Mouse (Mus musculus) liver (tissue): ENCODE data around the gene Iqgap2.

Source experiments
- DNase-seq: peaks from one replicate; pipeline ENCODE4 v3.0.0-alpha.2; 2020; ENCODE audit warnings: mixed read lengths

The Iqgap2 gene

DNA sequence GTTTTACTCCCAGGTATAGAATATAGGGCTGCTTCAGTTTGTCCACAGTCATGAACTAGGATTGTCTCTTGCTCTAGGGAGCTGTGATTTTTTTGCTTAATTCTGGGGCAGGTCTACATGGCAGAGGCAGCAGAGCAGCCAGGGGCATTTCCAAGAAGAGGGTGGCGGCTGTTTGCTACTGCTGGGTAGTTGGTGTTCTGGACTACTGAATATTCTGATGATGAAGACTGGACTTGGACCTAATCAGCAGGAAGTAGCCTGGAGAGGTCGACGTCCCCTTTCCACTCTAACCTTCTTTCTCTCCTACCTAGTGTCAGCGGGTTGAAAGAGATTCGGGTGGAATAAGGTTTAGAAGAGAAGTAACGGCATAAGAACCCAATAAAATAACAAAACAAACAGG is 9.7 kb downstream of the Iqgap2 start:
- DNase-seq = no peak

DNA sequence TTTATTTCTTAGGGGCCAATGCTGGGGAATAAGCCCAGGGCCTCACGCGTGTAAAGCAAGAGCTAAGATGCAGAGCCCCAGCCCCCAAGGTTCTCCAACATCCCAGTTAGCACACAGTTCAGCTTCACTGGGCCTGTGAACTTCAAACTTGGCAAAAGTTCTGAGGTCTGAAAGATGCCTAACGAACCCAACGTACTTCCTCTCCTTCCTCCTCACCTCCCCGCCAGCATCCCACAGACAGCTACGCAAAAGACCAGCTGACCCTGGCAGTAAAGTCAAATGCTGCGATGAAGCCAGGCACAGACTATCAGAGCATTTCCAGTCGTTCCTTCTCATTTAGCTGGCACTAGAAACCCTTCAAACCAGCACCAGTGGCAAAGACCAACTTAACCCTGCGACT is 10.3 kb downstream of the Iqgap2 start:
- DNase-seq = no peak

DNA sequence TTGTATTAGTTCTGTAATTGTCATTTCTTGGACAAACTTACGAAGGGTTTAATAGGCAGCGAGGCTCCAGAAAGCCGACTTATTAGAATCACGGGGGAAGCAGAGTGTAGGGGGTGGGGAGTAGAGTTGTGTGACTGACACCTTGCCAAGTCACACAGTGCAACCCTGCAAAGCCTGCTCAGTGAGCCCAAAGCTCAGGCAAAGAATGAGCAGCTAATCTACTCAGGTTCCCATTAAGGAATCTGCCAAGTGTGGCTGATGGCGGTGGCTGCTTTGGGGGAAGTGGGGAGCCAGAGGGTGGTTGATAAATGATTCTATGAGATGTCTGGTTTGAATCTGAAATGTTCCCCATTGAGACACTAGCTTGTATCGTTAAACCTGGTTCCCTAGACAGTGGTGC is 11.1 kb downstream of the Iqgap2 start:
- DNase-seq = no peak

DNA sequence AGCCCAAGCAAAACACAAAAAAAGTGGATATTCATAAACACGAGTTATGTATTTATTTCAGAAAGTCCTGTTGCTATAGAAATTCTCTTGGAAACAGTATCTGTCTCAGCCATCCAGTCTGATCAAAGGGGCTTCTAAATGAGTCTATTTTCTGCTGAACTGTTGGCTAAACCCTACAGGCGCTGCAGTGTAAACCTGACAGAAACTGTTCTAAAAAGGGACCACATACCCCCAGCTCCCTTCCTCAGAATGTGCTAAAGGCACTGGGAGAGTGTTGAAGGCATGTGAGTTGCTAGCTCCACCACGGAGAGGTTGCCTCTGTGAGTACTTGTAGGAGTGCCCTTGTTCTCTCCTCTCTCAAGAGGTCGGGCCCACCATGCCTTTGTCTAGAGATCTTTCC is 19.7 kb downstream of the Iqgap2 start:
- DNase-seq = no peak

DNA sequence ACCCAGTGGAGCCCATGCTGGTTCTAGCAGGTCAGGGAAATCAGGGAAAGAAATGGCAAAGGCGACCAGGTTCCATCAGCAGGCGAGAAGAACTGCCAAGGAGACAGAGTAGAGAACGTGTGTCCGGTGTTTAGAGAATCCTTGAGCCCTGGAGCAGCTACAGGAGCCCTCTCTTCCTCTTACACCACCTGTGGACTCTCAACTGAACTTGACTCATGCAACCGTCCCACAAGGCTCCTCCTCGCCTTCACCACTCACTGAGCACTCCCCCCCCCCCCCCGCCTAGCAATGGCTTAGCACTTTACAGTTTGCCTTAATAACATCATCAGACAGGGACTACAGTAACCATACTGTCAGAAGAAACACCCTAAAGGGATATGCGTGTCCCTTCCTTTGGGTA is 21.1 kb downstream of the Iqgap2 start:
- no peak for DNase-seq

DNA sequence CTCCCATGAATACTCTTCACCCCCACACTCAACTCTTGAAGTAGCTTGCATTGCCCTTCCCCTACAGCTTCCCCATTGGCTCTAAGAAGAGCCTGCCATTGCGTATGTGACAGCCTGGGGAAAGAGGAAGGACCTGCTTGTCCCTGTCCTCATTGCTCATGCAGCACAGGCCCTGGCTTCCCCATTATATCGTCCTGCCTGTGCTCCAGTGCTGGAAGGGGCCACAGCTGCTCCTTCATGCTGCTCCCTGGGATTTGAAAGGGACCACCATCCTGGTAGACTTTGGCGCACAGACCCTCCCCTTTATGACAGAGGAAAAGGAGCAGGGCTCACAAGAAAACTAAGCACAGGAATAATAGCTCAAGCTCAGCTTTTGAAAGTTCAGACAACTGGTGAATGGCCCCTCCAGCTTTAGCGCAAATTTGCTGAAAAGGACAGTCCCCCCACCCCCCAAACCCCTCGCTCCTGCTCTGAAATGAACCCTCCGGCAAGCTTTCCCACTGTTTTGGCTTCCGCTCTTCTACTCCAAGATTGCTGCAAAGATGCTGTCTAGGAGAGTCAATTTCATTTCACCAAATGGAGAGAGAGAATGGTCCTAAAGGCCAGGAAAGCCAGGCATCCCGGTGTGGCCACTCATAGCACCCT is 22.7 kb downstream of the Iqgap2 start:
- peak; percentile 15 for DNase-seq

DNA sequence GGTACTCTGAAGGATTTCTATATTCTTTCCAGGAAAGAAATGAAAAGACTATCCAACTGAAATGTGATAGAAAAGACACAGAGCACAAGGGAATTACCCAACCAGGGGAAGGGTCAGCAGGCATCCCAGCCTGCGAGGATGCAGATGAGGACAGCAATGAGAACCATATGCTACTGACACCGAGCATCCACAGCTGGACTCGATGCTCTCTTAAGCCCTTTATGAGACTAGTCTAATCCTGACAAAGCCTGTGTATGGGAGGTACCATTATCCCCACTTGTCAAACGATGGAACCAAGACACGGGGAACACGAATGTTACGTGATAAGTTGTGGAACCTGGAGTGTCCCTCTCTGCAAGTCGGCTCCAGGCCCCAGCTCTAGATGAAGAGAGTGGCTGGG is 29.5 kb downstream of the Iqgap2 start:
- DNase-seq = no peak

DNA sequence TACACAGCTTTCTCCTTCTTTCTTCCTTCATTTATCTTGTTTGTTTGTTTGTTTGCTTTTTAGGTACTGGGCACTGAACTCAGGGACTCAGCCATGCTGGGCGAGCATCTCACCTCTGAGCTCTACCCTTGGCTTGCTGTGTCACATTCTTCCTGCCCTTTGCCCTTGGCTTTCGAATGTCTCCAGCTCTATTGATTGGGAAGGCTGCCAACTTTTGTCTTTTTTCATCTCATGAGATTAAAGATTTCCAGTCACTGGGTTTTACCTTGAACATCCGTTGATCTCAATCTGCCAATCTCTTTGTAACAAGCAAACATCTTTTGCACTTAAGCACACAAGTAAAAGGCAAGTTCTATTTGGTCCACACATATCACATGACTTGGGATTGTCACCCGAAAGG is 32.5 kb downstream of the Iqgap2 start:
- DNase-seq = no peak

DNA sequence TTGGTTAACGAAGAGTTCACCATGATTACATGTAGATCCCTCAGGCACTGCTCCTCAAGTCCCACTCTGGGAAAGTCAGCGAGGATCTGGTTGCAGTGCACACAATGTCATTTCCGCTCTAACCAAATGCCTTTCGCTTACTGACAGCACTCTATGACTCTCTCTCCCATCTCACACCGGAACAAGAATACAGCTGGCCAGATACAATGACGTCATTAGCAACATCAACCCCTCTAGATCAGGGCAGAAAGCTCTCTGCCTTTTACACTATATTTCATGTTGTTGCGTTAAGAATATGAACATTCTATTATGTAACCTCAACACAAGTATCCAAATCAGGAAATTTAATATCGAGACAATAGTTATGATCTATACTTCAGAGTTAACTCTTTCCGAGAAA is 32.9 kb downstream of the Iqgap2 start:
- DNase-seq = no peak

DNA sequence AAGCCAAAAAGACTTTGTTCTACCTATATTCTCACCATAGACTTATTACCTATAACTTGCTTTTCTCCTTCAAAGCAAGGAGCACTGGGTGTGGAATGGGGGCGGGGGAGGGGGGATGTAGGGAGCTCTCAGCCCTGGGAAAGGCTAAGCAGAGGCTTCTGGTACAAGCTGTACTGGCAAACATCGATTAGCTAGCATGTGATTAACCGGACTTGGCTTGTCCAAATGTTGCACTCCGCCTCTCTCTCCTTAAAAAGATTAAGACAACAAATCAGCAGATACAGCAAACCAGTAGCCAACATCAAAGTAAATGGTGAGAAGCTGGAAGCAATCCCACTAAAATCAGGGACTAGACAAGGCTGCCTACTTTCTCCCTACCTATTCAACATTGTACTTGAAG is 36.2 kb downstream of the Iqgap2 start:
- DNase-seq = no peak

DNA sequence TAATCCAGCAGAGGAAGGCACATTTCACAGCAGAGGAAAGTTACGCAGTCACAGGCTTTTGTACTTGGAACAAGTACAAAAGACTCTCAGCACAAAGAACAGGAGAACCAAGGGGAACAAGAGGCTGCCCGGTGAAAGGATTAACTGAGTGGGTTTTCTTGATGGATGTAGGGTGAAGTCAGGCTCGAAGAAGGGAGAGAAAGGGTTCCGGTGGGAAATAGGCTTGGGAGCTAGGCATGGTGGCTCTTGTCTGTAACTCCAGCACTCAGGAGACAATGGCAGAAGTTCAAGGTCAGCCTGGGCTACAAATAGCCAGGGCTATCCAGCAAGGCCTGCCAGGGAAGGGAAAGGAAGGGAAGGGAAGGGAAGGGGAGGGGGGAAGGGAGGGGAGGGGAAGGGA is 40.1 kb downstream of the Iqgap2 start:
- DNase-seq = no peak

DNA sequence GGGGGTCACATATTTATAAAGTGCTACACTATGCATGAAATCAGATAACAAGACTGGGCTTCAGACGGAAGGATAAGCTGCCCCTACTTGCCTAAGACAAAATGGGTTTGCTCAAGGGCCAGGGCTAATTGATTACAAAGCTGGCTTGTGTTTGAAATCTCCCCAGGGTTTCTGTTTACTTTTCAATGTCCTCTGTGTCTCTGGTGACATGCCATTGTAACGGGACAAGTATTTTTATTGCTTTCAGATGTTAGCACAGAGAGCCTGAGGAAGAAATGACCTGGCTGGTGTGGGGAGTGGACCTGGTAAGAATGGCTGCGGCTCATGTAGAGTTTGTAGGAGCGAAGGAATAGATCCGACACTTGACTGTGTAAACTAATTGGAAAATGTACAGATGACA is 41.3 kb downstream of the Iqgap2 start:
- DNase-seq = no peak

DNA sequence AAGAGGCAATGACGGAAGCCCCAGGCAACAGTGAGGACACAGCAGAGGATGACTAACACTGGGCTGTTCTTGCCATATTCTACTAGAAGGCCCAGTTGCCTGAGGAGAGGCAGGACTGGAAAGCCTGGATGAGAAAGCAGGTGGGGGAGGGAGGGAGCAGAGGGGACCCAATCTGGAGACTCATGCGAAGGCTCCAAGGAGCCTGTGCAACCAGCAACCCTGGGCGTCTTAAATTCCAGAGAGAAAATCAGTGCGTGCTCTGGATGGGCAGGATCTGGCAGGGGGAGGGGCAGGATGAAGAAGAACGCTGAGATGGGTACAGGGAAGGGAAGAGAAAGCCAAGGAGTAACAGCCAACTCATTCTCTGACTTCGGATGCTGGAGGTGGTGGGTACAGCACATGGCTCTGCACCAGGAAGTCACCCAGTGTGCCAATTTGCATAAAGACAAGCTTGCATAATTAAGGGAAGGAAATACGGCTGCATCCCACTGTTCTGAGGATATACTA is 42.2 kb downstream of the Iqgap2 start:
- no peak for DNase-seq

DNA sequence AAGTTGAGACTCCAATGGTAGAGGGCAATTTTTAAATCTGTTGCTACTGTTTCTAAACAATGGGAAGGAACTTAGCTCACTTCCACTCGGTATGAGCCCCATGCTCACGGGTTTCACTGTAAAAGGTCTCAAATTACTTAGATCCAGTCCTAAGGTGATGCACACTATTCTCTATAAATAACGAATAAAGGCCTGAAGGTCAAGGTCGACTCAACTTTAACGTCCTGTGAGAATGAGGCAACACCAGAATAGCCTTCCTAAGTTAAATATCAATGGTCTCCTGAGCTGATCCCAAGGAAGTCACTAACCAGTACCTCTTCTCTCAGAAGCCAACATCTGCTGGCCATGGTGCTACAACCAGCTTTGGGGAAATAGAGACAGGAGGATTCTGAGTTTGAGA is 45.4 kb downstream of the Iqgap2 start:
- no peak for DNase-seq

DNA sequence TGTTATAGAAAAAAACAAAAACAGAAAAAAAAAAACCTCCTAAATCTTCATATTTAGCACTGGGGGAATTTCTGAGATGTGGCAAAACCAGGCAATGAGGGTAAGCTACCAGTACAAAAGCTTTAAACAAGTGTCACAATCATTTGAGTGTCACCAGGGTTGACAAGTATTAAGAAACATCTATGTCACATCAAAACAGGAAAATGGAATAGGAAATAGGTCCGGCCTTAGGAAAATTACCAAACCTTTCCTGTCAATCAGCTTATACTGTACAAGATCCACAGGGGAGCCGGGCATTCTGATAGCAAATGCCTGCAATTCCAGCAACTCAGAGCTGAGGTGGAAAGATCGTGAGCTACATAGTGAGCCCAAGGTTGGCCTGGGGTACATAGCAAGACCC is 46.8 kb downstream of the Iqgap2 start:
- DNase-seq = no peak

DNA sequence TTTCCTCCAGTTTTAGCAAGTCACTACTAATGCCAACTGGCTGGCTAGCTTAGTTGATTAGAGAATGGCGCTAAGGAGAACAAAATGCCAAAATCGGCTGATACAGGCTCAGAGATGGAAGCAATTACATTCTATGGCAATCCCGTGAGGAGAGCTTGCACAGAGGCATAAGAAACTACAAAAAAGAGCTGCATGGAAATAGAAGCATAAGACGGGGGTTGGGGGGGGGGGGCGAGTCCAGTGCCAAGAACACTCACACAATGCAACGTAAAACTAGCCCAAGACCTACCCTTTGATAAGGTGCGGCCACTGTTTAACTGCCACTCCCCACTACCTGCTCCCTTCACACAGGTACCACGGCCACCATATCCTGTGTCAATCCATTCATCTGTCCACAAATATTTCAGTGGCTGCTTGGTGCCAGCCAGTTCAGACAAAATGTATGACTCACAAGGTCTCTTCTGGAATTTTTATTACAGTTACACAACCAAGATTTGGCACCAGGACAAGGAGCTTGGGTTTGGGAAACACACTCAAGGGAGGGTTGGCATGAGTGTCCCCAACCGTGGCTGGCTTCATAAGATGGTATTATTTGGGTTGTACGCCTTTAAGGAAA is 48.2 kb downstream of the Iqgap2 start:
- DNase-seq = no peak

DNA sequence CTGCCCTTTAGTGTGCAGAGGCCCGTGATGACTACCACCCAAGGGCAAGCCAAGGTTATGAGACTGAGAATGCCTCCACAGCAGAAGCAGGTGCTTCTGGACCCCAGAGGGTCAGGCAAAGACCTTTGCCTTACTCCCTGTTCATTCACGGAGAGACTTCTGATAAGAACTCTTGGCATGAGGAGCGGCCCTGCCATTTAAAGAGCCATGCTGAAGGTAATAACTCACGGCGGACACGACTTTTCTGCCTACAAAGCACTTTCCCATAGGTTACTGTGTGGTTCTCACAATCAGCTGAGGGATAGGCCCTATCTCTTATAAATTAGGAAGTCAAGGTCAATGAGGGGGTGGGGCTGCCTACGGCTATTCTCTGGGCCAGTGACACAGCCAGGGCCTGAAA is 48.9 kb downstream of the Iqgap2 start:
- DNase-seq = no peak

DNA sequence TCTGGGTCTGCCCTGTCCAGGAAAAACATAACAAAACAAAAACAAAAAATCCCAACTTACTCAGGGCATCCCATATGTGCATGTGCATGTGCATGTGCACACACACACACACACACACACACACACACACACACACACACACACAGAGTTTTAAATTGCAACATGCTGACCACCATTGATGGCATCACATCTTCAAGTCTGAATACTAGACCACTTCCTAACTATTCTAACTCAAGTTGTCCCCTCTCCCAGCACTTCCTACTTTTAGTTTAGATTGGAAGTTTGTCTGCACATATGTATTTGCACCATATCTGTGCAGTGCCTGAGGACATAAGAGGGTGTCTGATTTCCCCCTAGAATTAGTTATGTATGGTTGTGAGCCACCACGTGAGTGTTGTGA is 49.8 kb downstream of the Iqgap2 start:
- DNase-seq = no peak

DNA sequence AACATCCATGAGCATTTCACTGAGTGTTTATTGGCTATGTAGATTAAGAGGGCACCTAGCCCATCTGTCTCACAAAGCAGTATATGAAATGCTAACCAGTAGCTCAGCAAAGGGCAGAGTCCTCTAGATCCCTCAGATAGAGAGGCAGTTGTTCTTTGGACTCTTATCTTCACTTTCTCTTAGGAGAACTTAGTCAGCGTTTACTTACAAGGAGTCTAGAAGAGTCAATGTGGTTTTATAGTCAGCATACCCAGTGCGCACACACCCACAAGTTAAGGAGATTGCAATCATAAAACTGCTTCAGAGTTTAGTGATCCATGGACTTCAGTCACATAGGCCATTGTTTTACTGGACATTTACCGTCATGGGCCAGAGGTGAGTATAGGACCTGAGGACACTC is 54.8 kb downstream of the Iqgap2 start:
- DNase-seq = no peak

DNA sequence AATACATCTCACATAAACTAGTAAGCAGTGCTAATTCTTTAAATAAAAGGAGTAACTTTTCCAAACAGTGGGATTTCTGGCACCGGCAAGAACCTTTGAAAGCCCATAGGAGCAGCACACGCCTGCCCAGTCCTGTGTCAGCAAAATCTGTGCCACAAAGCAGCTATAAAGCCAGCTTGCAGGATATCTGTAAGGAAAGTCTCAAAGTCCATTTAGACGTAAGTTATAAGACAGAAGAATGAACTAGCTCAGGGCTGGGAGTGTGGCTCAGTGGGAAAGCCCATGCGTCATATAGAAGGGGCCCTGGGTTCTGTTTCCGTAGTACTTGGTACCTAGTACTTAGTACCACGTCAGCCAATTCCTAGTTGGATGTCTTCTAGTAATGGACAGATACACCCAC is 58.2 kb downstream of the Iqgap2 start:
- no peak for DNase-seq

DNA sequence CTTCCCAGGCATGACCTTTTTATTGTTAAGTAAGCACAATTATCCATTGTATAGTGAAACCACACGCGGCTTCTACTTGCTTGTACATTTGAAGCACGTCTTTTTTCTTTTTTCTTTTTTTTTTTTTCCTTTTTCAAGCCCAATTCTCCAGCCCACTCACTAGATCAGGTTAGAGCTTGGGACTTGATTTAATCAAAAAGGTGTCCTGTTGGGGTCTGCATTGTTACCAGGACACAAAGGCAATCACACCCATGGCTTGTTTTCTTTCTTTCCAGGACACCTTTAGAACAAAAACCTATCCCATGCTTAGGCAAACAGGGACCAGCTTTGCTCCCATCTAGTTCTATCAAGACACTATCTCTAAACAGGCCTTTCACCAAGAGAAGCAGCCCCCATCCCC is 59.0 kb downstream of the Iqgap2 start:
- no peak for DNase-seq

DNA sequence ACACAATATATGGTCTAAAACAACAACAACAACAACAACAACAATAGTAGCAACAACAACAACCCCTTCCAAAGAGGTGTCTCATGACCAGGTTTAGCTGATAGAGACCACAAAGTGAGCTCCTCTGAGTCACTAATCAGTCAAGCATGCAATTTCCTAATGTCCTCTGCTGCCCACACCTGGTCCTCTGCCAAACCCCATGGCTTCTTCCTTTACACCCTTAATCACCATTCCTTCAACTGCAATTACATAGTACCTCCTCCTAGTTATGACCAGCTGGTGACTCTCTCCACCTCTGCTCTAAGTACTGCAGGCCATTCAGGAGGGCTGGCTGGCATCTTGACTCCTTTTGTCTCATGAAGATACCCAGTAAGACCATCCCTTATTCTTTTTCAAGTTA is 60.0 kb downstream of the Iqgap2 start:
- DNase-seq = no peak

DNA sequence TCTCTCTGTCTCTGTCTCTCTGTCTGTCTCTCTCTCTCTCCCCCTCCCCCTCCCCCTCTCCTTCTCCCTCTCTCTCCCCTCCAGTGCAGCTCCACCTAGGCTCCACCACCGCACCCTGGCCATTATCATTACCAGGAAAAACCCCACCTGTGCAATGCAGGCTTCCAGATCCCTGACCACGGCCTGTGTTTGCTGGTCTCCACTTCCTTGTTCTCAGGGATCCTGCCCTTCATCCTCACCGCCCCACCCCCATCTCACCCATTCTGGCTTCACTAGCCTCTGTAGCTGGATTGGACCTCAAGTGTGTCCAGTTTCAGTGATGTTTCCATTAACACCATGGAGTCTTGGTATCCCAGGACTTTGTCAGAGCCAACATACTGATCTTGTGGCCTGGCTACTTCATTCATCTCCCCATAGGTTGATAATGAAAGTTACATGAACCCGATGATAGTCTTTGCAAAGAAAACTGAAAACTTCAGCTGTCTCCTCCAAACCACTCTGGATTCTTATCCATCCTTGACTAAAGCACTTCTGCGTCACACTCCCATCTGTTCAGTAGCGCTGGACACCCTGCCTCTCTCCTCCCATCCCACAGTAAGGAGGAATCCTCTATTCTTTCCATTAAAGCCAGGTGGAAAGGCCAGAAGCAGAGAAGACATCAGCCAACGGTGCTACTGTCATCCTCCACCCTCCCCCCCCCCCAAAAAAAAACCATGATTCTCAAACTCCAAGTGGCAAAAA is 62.1 kb downstream of the Iqgap2 start:
- DNase-seq = no peak

DNA sequence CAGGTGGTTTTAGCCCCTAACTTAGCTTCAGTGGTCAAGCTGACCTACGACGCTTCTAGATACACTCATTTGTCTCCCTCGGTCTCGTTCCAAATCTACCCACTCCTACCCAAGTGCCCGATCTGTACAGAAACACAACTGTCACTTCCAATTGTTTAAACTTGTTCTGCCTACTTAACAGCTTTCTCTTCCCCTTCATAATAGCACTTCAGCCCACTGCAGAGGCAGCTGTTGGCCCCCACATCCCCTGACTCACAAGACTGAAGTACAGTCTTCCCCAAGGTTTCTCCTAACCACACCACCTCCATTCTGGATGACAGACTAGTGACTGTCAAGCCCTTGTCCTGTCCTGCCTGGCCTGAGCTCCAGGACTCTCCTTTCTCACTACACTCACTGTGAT is 63.1 kb downstream of the Iqgap2 start:
- no peak for DNase-seq
